Mouse (Mus musculus) limb, embryonic 15.5 days (tissue): ENCODE data around the gene Myl4. TPM values are rescaled to one million over a fixed set of nuclear protein-coding genes. Genes with fewer than 3 reads are reported as not detected.

ENCODE experiments used
- ATAC-seq: fragments of 200-750 bp; cut with Nextera tagmentation; 2 replicates; pipeline ENCODE4 v1.8.0; 2017; ENCODE audit warnings: low read depth, moderate TSS enrichment; ENCODE audit not compliant: insufficient number of reproducible peaks, low FRiP score, low TSS enrichment
- H3K27ac ChIP-seq: fragments of 300-500 bp; sonication (generic); 2 replicates; pipeline ENCODE4 v1.5.1; 2015; ENCODE audit warnings: moderate library complexity, mild to moderate bottlenecking, inconsistent platforms
- H3K27me3 ChIP-seq: fragments of 300-500 bp; sonication (generic); 2 replicates; pipeline ENCODE4 v1.6.1; 2015; ENCODE audit warnings: inconsistent platforms
- H3K36me3 ChIP-seq: fragments of 300-500 bp; sonication (generic); 2 replicates; pipeline ENCODE4 v1.6.1; 2015; ENCODE audit warnings: inconsistent platforms
- H3K4me1 ChIP-seq: fragments of 300-500 bp; sonication (generic); 2 replicates; pipeline ENCODE4 v1.6.1; 2015; ENCODE audit warnings: inconsistent platforms
- H3K4me2 ChIP-seq: fragments of 300-500 bp; sonication (generic); 2 replicates; pipeline ENCODE4 v1.6.1; 2015; ENCODE audit warnings: mild to moderate bottlenecking, inconsistent platforms
- H3K4me3 ChIP-seq: fragments of 300-500 bp; sonication (generic); 2 replicates; pipeline ENCODE4 v1.5.1; 2015; ENCODE audit warnings: mild to moderate bottlenecking, inconsistent platforms
- H3K9ac ChIP-seq: fragments of 300-500 bp; sonication (generic); 2 replicates; pipeline ENCODE4 v1.6.1; 2015; ENCODE audit warnings: inconsistent platforms
- H3K9me3 ChIP-seq: fragments of 300-500 bp; sonication (generic); 2 replicates; pipeline ENCODE4 v1.6.1; 2016; ENCODE audit warnings: inconsistent platforms
- WGBS: fragments of 180-500 bp; shearing (Covaris S2); methylation state at CpG from one replicate; pipeline ENCODE4 v1.1.7; 2015; 5-methylcytosine and 5-hydroxymethylcytosine counted together
- polyA plus RNA-seq: library from polyadenylated mRNA; unstranded; fragments of >200 nt; fragmentation: Nextera tagmentation; extraction: Ambion mirVana; gene quantifications from 2 replicates; pipeline ENCODE4 v1.2.1, GENCODE M21; 2015

Myl4 gene
- polyA plus RNA-seq, 1 experiment from 2014 or later, result 131 TPM

- WGBS, result 85% methylated on average over 10 of the region's 10 CpGs
- Histone ChIP-seq H3K27ac (no peak overlapping the region), H3K4me3 (no peak overlapping the region), H3K4me2 (no peak overlapping the region), H3K4me1 (0 out of 2 replicates have a peak, but pooled peaks cover 4% of the 10 kb centered on the region), H3K9me3 (no peaks in the 10 kb centered on the region), H3K9ac (no peak overlapping the region), H3K27me3 (no peaks in the 10 kb centered on the region), H3K36me3 (no peaks in the 10 kb centered on the region)
- no peak for ATAC-seq
These were observed 90.4 kb downstream of the Myl4 start for GRCm38 (mm10) chr11:104640894-104641293.

- no peaks in the 10 kb centered on the region; the same call in 1 of the 2 replicates for H3K4me1 ChIP-seq
- WGBS, result 79% methylated on average over 4 of the region's 4 CpGs
- H3K27ac ChIP-seq, result no peak overlapping the region
- no peak overlapping the region for H3K4me3 ChIP-seq
- H3K4me2 ChIP-seq, result no peak overlapping the region
- H3K27me3 ChIP-seq, result no peaks in the 10 kb centered on the region
- no peak overlapping the region for H3K9ac ChIP-seq
- H3K9me3 ChIP-seq, result no peaks in the 10 kb centered on the region
- no peak for ATAC-seq
- H3K36me3 ChIP-seq, result no peaks in the 10 kb centered on the region
These were observed 92.8 kb downstream of the Myl4 start for GRCm38 (mm10) chr11:104643236-104643635.

Other genes with a start within 250 kb of the Myl4 start
- 20.6 and 22.1 TPM in 2 replicates for gene Kansl1, start 81.8 kb upstream of the Myl4 start, polyA plus RNA-seq
- 37.4 and 40.6 TPM in 2 replicates for gene Cdc27, start within 50 bp of the Myl4 start, polyA plus RNA-seq
- gene Itgb3, start 57.3 kb downstream of the Myl4 start, polyA plus RNA-seq, result 3.7 and 4.8 TPM in 2 replicates
- 0.02 TPM in 1 of 2 replicates, not detected in the other for gene Gm11639, start 135.0 kb downstream of the Myl4 start, polyA plus RNA-seq